Mouse (Mus musculus): ENCODE results near the gene Exosc5.

- TF ChIP-seq CTCF (IDR thresholded peaks at IDR 0.05; ENCODE audit: low read depth) (no peak), EP300 (optimal IDR thresholded peaks at IDR 0.05) (no peak)
Observed at GRCm38 (mm10) chr7:25711165-25711564, 52.2 kb downstream of the Exosc5 start.
